Mouse (Mus musculus) liver, embryonic 16.5 days (tissue): ENCODE measurements around the gene Kalrn. TPM values are rescaled to one million over a fixed set of nuclear protein-coding genes. Genes with fewer than 3 reads are reported as not detected.

ENCODE experiments used
- ATAC-seq: fragments of 200-750 bp; cut with Nextera tagmentation; 2 replicates; pipeline ENCODE4 v1.8.0; 2017; ENCODE audit warnings: low read depth, mild to moderate bottlenecking, moderate number of reproducible peaks, moderate library complexity
- H3K27ac ChIP-seq: fragments of 300-500 bp; sonication (generic); 2 replicates; pipeline ENCODE4 v1.5.1; 2014; ENCODE audit warnings: mild to moderate bottlenecking, low read length
- H3K27me3 ChIP-seq: fragments of 300-500 bp; sonication (generic); 2 replicates; pipeline ENCODE4 v1.6.1; 2014; ENCODE audit warnings: low read depth, low read length, mixed read lengths; ENCODE audit not compliant: control insufficient read depth, insufficient read depth
- H3K36me3 ChIP-seq: fragments of 300-500 bp; sonication (generic); 2 replicates; pipeline ENCODE4 v1.6.1; 2014; ENCODE audit warnings: mild to moderate bottlenecking; ENCODE audit not compliant: control insufficient read depth, insufficient read depth
- H3K4me1 ChIP-seq: fragments of 300-500 bp; sonication (generic); 2 replicates; pipeline ENCODE4 v1.6.1; 2014; ENCODE audit warnings: low read depth, low read length, mixed read lengths; ENCODE audit not compliant: control insufficient read depth
- H3K4me2 ChIP-seq: fragments of 300-500 bp; sonication (generic); 2 replicates; pipeline ENCODE4 v1.6.1; 2014; ENCODE audit warnings: low read depth, low read length, mixed read lengths
- H3K4me3 ChIP-seq: fragments of 300-500 bp; sonication (generic); 2 replicates; pipeline ENCODE4 v1.5.1; 2014; ENCODE audit warnings: low read depth, mild to moderate bottlenecking, low read length
- H3K9ac ChIP-seq: fragments of 300-500 bp; sonication (generic); 2 replicates; pipeline ENCODE4 v1.6.1; 2014; ENCODE audit warnings: low read depth, low read length
- H3K9me3 ChIP-seq: fragments of 300-500 bp; sonication (generic); replicated peaks from 2 replicates; pipeline ENCODE4 v1.6.1; 2016; ENCODE audit warnings: low read length; ENCODE audit not compliant: control insufficient read depth
- WGBS: fragments of 180-500 bp; shearing (Covaris S2); extraction: QIAGEN DNeasy Blood & Tissue Kit; methylation state at CpG from one replicate; pipeline ENCODE4 v1.1.7; 2014; ENCODE audit not compliant: insufficient replicate concordance; 5-methylcytosine and 5-hydroxymethylcytosine counted together
- polyA plus RNA-seq: library from polyadenylated mRNA; unstranded; fragments of >200 nt; fragmentation: Nextera tagmentation; extraction: Ambion mirVana; gene quantifications from 2 replicates; pipeline ENCODE4 v1.2.1, GENCODE M21; 2015

Gene Kalrn
- polyA plus RNA-seq, 1 experiment from 2014 or later = 11.2 TPM

DNA sequence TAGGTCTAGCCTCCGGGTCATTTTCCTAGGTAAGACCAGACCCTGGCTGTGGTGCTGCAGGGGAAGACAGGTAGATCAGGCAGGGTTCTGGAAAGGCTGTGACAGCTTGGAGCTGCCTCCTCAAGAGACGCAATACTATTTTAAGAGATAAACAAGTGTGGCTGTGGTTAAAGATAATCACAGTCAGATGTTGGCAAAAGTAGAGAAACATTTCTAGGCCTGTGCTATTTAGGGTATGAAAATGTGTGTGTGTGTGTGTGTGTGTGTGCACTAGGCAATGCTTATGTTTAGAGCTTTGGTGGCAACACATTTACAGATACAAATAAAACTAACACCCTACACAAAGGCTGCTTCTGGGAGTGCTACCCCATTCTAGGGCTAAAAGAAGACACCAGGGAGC, 494.6 kb downstream of the Kalrn start:
- no peak overlapping the region for H3K4me2 ChIP-seq

DNA sequence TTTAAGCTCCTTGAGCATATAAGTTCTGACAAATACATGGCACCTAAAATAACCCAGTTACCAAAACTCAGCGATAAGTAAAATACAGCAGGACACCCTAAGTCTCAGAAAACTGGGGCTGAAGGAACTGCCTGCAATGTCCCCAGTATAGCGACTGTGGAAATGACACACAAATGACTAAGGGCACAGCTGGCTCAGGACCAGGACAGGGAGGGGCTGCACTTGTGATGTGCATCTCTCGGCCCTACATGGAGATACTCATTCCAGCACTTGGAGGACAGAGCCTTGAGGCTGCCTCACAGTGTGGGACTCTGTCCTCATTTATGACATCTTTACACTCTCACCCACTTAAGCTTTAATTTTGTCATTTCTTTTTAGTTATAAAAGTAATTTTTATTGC, 497.2 kb downstream of the Kalrn start:
- H3K27me3 ChIP-seq = no peaks in the 10 kb centered on the region
- no peak overlapping the region for H3K9ac ChIP-seq
- no peak overlapping the region for H3K4me3 ChIP-seq
- H3K9me3 ChIP-seq = peaks cover 4% of the 10 kb centered on the region
- WGBS = 56% methylated on average over 3 of the region's 3 CpGs
- ATAC-seq = no peak
- peaks cover 12% of the 10 kb centered on the region for H3K4me1 ChIP-seq
- H3K4me2 ChIP-seq = no peak overlapping the region
- no peak overlapping the region for H3K27ac ChIP-seq
- H3K36me3 ChIP-seq = no peaks in the 10 kb centered on the region

More for the DNA sequence above, 494.6 kb downstream of the Kalrn start:
- H3K36me3 ChIP-seq = no peaks in the 10 kb centered on the region
- WGBS = 28% methylated on average over 2 of the region's 2 CpGs
- H3K4me1 ChIP-seq = peaks cover 14% of the 10 kb centered on the region
- H3K27me3 ChIP-seq = no peaks in the 10 kb centered on the region
- H3K9ac ChIP-seq = no peak overlapping the region
- no peak overlapping the region for H3K4me3 ChIP-seq
- H3K27ac ChIP-seq = no peak overlapping the region
- no peaks in the 10 kb centered on the region for H3K9me3 ChIP-seq
- ATAC-seq = 0 out of 2 replicates have a peak, but pooled peaks have one; percentile 37

DNA sequence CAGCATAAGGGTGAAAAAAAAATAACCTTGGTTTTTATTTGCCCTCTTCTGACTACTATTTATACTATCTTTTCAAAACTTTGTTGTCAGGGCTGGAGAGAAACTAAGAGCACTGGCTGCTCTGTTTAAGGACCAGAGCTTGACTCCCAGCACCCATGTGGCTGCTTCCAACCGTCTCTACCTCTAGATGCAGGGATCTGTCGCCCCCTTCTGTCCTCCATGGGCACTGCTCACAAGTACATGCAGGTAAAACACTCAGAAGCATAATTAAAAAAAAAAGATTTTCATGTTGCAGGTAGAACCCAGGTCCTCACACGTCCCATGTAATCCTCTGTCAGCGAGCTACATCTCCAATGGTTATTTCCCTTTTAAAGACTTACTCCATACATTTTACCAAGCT, 499.4 kb downstream of the Kalrn start:
- 75% methylated on average over 4 of the region's 4 CpGs for WGBS
- Histone ChIP-seq H3K9ac (no peak overlapping the region), H3K9me3 (peaks cover 4% of the 10 kb centered on the region), H3K4me2 (no peak overlapping the region), H3K27me3 (no peaks in the 10 kb centered on the region), H3K4me3 (no peak overlapping the region), H3K36me3 (no peaks in the 10 kb centered on the region), H3K4me1 (peaks cover 11% of the 10 kb centered on the region), H3K27ac (no peak overlapping the region)
- no peak for ATAC-seq

DNA sequence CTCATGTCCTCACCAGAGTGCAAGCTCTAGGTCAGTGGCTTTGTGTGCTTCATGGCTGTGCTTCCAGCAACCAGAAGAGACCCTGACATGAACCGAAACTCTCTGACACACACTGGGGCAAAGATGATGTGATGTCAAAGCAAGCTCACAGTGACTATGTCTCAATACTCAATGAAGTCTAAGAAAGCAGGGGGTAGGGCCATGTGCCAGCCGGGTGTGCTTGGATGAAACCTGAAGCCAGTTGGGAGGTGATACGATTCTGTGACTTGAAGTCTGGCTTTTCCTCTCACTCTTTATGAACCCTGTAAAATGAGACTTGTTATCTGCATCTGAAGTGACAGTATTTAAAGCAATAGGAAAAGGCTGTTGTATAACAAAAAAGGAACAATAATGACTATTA, 501.2 kb downstream of the Kalrn start:
- Histone ChIP-seq H3K27me3 (no peaks in the 10 kb centered on the region), H3K9me3 (peaks cover 4% of the 10 kb centered on the region), H3K4me1 (peaks cover 2% of the 10 kb centered on the region; the same call in 1 of the 2 replicates), H3K36me3 (no peaks in the 10 kb centered on the region), H3K27ac (no peak overlapping the region), H3K4me3 (no peak overlapping the region), H3K9ac (no peak overlapping the region), H3K4me2 (no peak overlapping the region)
- WGBS = 64% methylated on average over 3 of the region's 3 CpGs
- no peak for ATAC-seq

DNA sequence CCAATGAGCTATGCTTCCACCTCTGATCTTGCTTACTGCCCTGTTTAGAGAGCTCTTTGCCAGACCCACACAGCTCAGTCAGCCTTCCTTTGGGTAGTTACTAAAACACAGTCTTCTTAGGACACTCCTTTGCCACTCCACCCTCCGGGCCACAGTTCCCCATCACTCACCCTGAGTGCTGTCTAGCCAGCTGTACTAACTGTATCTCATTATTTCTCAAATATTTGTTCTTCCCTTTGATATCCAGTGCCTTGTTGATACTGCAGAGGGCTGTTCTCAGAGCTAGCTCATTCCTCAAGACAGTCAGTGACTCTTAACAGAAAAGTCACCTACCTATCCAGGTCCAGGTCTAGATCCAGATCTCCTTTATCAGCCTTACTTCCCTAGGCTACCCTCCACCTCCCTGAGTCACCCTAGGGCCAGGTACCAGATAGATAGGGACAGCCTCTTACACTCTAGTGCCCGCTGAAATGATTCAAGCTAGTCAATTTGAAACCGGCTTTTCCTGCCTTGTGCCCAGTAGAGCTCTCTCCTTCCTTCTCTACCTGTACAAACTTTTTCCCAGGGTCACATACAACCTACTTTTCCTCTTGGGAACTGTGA, 502.0 kb downstream of the Kalrn start:
- no peak overlapping the region for H3K9ac ChIP-seq
- WGBS = 62% methylated on average over 3 of the region's 3 CpGs
- H3K27me3 ChIP-seq = no peaks in the 10 kb centered on the region
- no peak overlapping the region for H3K4me3 ChIP-seq
- no peak overlapping the region for H3K4me2 ChIP-seq
- H3K27ac ChIP-seq = no peak overlapping the region
- H3K9me3 ChIP-seq = peaks cover 4% of the 10 kb centered on the region
- H3K4me1 ChIP-seq = peaks cover 2% of the 10 kb centered on the region; the same call in 1 of the 2 replicates
- no peak for ATAC-seq
- H3K36me3 ChIP-seq = no peaks in the 10 kb centered on the region

DNA sequence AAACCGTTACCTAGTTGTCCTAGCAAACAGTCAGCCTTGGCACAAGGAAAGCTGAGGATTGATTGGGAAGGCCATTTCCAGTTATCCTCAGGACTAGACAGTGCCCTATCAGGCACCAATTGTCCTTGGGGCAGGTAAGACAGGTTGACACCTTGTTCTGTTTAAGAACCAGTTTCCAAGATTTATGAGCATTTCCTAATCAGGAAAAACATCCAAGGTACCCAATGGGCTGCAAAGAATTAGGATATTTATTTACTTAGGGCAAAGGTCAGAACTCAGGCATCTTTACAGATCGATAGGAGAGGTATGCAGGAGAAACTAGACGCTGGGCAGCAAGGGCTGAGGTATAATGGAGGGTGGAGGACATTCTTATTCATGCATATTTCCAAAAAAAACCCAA, 503.9 kb downstream of the Kalrn start:
- H3K27ac ChIP-seq = no peak overlapping the region
- H3K4me2 ChIP-seq = no peak overlapping the region
- H3K27me3 ChIP-seq = no peaks in the 10 kb centered on the region
- 52% methylated on average over 3 of the region's 3 CpGs for WGBS
- H3K9me3 ChIP-seq = peaks cover 4% of the 10 kb centered on the region
- H3K4me3 ChIP-seq = no peak overlapping the region
- H3K4me1 ChIP-seq = peaks cover 2% of the 10 kb centered on the region; the same call in 1 of the 2 replicates
- no peak for ATAC-seq
- H3K36me3 ChIP-seq = no peaks in the 10 kb centered on the region
- H3K9ac ChIP-seq = no peak overlapping the region

DNA sequence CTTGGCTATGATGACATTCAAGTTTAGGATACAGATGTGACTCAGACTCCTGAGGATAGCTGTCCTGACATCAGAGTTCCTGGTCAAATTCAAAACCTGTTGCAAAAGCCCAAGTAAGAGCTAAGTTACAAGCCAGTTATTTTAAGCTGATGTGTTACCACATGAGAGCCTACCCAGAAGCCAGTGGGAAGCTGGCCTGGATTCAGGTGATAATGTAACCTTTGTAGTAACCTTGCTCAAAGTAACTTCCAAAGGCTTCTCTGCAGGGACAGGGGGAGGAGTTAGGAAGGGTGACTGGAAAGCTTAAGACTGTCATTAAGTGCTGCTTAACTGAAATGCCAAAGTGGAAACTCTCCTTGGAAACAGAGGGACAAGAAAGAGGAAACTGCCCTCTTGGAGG, 506.4 kb downstream of the Kalrn start:
- H3K4me3 ChIP-seq = no peak overlapping the region
- H3K36me3 ChIP-seq = no peaks in the 10 kb centered on the region
- H3K27me3 ChIP-seq = no peaks in the 10 kb centered on the region
- no peak overlapping the region for H3K4me2 ChIP-seq
- no peak overlapping the region for H3K27ac ChIP-seq
- ATAC-seq = no peak
- peaks cover 2% of the 10 kb centered on the region; the same call in 1 of the 2 replicates for H3K4me1 ChIP-seq
- H3K9me3 ChIP-seq = no peaks in the 10 kb centered on the region
- H3K9ac ChIP-seq = no peak overlapping the region

DNA sequence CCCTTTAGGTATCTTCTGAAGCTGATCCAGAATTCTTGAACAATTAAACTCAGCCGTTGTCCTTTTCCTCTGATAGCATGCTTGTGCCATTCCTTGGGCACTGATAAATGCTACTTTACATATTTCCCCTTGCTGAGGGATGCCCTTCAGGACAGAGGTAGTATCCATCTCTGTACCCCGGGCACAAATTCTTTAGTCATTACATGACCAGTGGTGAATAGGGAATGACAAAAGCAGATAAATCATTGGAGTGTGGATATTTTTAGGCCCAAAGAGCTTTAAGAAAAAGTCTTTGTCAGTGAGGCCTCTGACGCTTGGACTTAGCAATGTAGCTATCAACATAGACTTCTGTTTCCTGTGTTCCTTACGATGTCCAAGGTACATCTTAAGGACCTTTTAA, 507.0 kb downstream of the Kalrn start:
- peaks cover 2% of the 10 kb centered on the region; the same call in 1 of the 2 replicates for H3K4me1 ChIP-seq
- WGBS = 40% methylated on average over 4 of the region's 4 CpGs
- ATAC-seq = no peak
- H3K9ac ChIP-seq = no peak overlapping the region
- H3K9me3 ChIP-seq = no peaks in the 10 kb centered on the region
- H3K36me3 ChIP-seq = no peaks in the 10 kb centered on the region
- no peaks in the 10 kb centered on the region for H3K27me3 ChIP-seq
- H3K27ac ChIP-seq = no peak overlapping the region
- no peak overlapping the region for H3K4me3 ChIP-seq
- H3K4me2 ChIP-seq = no peak overlapping the region

DNA sequence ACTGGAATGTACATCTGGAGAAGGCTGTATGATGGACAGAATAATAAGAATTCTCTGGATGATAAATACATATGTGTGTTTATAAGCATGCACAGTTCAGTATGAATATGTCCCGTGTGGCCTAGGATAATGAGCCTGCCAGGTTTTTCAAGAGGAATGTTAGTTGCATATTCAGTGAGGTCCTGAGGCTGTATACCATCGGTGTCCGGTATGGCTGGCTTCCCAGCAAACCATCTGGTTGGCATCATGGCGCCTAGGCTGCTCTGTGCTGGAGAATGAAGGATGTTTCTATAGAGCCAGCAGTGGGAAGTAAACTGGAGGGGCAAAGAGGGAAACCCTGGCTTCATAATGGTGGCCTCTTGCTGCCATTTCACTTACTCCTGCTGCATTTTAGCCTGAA, 510.0 kb downstream of the Kalrn start:
- H3K9ac ChIP-seq = no peak overlapping the region
- ATAC-seq = no peak
- no peak overlapping the region for H3K4me2 ChIP-seq
- peaks cover 5% of the 10 kb centered on the region for H3K4me1 ChIP-seq
- H3K4me3 ChIP-seq = no peak overlapping the region
- no peak overlapping the region for H3K27ac ChIP-seq
- 75% methylated on average over 4 of the region's 4 CpGs for WGBS
- H3K36me3 ChIP-seq = no peaks in the 10 kb centered on the region
- H3K27me3 ChIP-seq = no peaks in the 10 kb centered on the region
- H3K9me3 ChIP-seq = no peaks in the 10 kb centered on the region
